Mouse (Mus musculus) myocyte (in vitro differentiated cells): ENCODE data around the gene Dpagt1.

Source experiments
- E2F4 ChIP-seq: IDR thresholded peaks from one replicate; pipeline ENCODE4 v1.6.1; 2011; ENCODE audit warnings: mild to moderate bottlenecking, control low read depth, moderate library complexity; ENCODE audit not compliant: insufficient read depth
- MAX ChIP-seq: IDR thresholded peaks from one replicate; pipeline ENCODE4 v1.6.1; 2011; ENCODE audit warnings: low read depth, mild to moderate bottlenecking, control low read depth
- MYOG ChIP-seq, 3 experiments: IDR thresholded peaks; one replicate each; pipeline ENCODE4 v1.6.1; 2011; ENCODE audit warnings: control low read depth in 2 of 3, low read depth in 2 of 3, mild to moderate bottlenecking in 2 of 3; ENCODE audit not compliant: insufficient read length in 2 of 3, control insufficient read depth in 1 of 3, insufficient read depth in 1 of 3
- POLR2A ChIP-seq: IDR thresholded peaks from one replicate; pipeline ENCODE4 v1.6.1; 2011; ENCODE audit warnings: low read depth, mild to moderate bottlenecking, control low read depth, moderate library complexity; ENCODE audit not compliant: insufficient read length
- POLR2AphosphoS2 ChIP-seq: IDR thresholded peaks from one replicate; pipeline ENCODE4 v1.6.1; 2011; ENCODE audit warnings: low read depth, control low read depth; ENCODE audit not compliant: insufficient read length
- REST ChIP-seq: IDR thresholded peaks from one replicate; pipeline ENCODE4 v1.6.1; 2011; ENCODE audit warnings: mild to moderate bottlenecking, control low read depth, moderate library complexity; ENCODE audit not compliant: insufficient read depth, insufficient read length
- SRF ChIP-seq: IDR thresholded peaks from one replicate; pipeline ENCODE4 v1.6.1; 2011; ENCODE audit warnings: low read depth; ENCODE audit not compliant: control insufficient read depth, insufficient read length
- TCF12 ChIP-seq: IDR thresholded peaks from one replicate; pipeline ENCODE4 v1.6.1; 2011; ENCODE audit warnings: mild to moderate bottlenecking, control low read depth; ENCODE audit not compliant: poor library complexity, insufficient read depth, severe bottlenecking
- TCF3 ChIP-seq: IDR thresholded peaks from one replicate; pipeline ENCODE4 v1.6.1; 2011; ENCODE audit warnings: low read depth, control low read depth; ENCODE audit not compliant: insufficient read length
- USF1 ChIP-seq: IDR thresholded peaks from one replicate; pipeline ENCODE4 v1.6.1; 2011; ENCODE audit warnings: low read depth, mild to moderate bottlenecking, control low read depth, moderate library complexity

GRCm38 (mm10) chr9:44318826-44319095, 7.1 kb upstream of the Dpagt1 start:
- TF ChIP-seq TCF3 (no peak), POLR2A (no peak), MAX (no peak), E2F4 (no peak), USF1 (no peak), REST (no peak), MYOG (IDR thresholded peaks at IDR 0.05; ENCODE audit: control insufficient read depth in 1 of 3, insufficient read depth in 1 of 3, insufficient read length in 2 of 3, low read depth in 2 of 3) (no peak), TCF12 (no peak), POLR2AphosphoS2 (no peak), SRF (no peak)
